Mouse (Mus musculus): Measurements from ENCODE around the gene Liph.

- TF ChIP-seq CTCF (IDR thresholded peaks at IDR 0.05) (no peak), EP300 (IDR thresholded peaks at IDR 0.05) (no peak)
Observed at GRCm38 (mm10) chr16:22043830-22044229, 48.4 kb upstream of the Liph start.

Measured in lung, postnatal 0 days (tissue).